Mouse (Mus musculus) lung, postnatal 0 days (tissue): ENCODE data around the gene 1700056E22Rik. TPM values are rescaled to one million over a fixed set of nuclear protein-coding genes. Genes with fewer than 3 reads are reported as not detected.

Experiments used
- ATAC-seq: fragments of 200-750 bp; cut with Nextera tagmentation; 2 replicates; pipeline ENCODE4 v1.8.0; 2017; ENCODE audit warnings: moderate library complexity
- DNase-seq: peaks from one replicate; pipeline ENCODE4 v3.0.0-alpha.2; 2016; ENCODE audit warnings: low spot score
- H3K27ac ChIP-seq: fragments of 300-500 bp; sonication (generic); 2 replicates; pipeline ENCODE4 v1.5.1; 2014; ENCODE audit warnings: antibody characterized with exemption, mild to moderate bottlenecking, low read length, mixed read lengths
- H3K27me3 ChIP-seq: fragments of 300-500 bp; sonication (generic); replicated peaks from 2 replicates; pipeline ENCODE4 v1.6.1; 2014; ENCODE audit warnings: low read length, mixed read lengths; ENCODE audit not compliant: insufficient read depth
- H3K36me3 ChIP-seq: fragments of 300-500 bp; sonication (generic); 2 replicates; pipeline ENCODE4 v1.6.1; 2014; ENCODE audit warnings: low read length, mixed read lengths; ENCODE audit not compliant: insufficient read depth
- H3K4me1 ChIP-seq: fragments of 300-500 bp; sonication (generic); 2 replicates; pipeline ENCODE4 v1.6.1; 2014; ENCODE audit warnings: antibody characterized with exemption, low read depth, low read length, mixed read lengths; ENCODE audit not compliant: insufficient read depth
- H3K4me2 ChIP-seq: fragments of 300-500 bp; sonication (generic); replicated peaks from 2 replicates; pipeline ENCODE4 v1.6.1; 2014; ENCODE audit warnings: low read depth, mild to moderate bottlenecking, low read length, moderate library complexity, mixed read lengths
- H3K4me3 ChIP-seq: fragments of 300-500 bp; sonication (generic); 2 replicates; pipeline ENCODE4 v1.5.1; 2014; ENCODE audit warnings: low read depth, low read length
- H3K9ac ChIP-seq: fragments of 300-500 bp; sonication (generic); replicated peaks from 2 replicates; pipeline ENCODE4 v1.6.1; 2014; ENCODE audit warnings: low read depth, mild to moderate bottlenecking
- H3K9me3 ChIP-seq: fragments of 300-500 bp; sonication (generic); 2 replicates; pipeline ENCODE4 v1.6.1; 2016; ENCODE audit warnings: low read length, mixed read lengths
- CTCF ChIP-seq: IDR thresholded peaks from 2 replicates; pipeline ENCODE4 v1.5.1; 2016; ENCODE audit warnings: antibody characterized with exemption, mild to moderate bottlenecking
- EP300 ChIP-seq: IDR thresholded peaks from 2 replicates; pipeline ENCODE4 v1.6.1; 2016; ENCODE audit warnings: antibody characterized with exemption, mild to moderate bottlenecking, control low read depth
- WGBS: fragments of 180-500 bp; shearing (Covaris S2); extraction: QIAGEN DNeasy Blood & Tissue Kit; methylation state at CpG from one replicate; pipeline ENCODE4 v1.1.7; 2014; 5-methylcytosine and 5-hydroxymethylcytosine counted together
- polyA plus RNA-seq: library from polyadenylated mRNA; unstranded; fragments of >200 nt; fragmentation: Nextera tagmentation; extraction: Ambion mirVana; gene quantifications from 2 replicates; pipeline ENCODE4 v1.2.1, GENCODE M21; 2015

The 1700056E22Rik gene
- polyA plus RNA-seq, 1 experiment from 2014 or later: 2.3 TPM

- Histone ChIP-seq H3K4me1 (no peaks in the 10 kb centered on the region), H3K27ac (no peak overlapping the region)
- WGBS: 93% methylated on average over 6 of the region's 6 CpGs
Observed at GRCm38 (mm10) chr1:184011311-184011710, 22.8 kb downstream of the 1700056E22Rik start.

GRCm38 (mm10) chr1:184006086-184006485 lies 28.0 kb downstream of the 1700056E22Rik start:
- no peak overlapping the region for H3K4me2 ChIP-seq
- H3K4me3 ChIP-seq: no peak overlapping the region
- DNase-seq (no peak), ATAC-seq (no peak)
- no peaks in the 10 kb centered on the region for H3K9me3 ChIP-seq
- H3K27ac ChIP-seq: no peak overlapping the region
- H3K27me3 ChIP-seq: no peaks in the 10 kb centered on the region
- no peak overlapping the region for H3K9ac ChIP-seq
- no peaks in the 10 kb centered on the region for H3K4me1 ChIP-seq
- H3K36me3 ChIP-seq: no peaks in the 10 kb centered on the region
- TF ChIP-seq CTCF: no peak
- TF ChIP-seq EP300: no peak

More at GRCm38 (mm10) chr1:184011311-184011710, 22.8 kb downstream of the 1700056E22Rik start:
- Histone ChIP-seq H3K36me3 (no peaks in the 10 kb centered on the region), H3K9ac (no peak overlapping the region), H3K9me3 (no peaks in the 10 kb centered on the region), H3K4me3 (no peak overlapping the region), H3K4me2 (no peak overlapping the region), H3K27me3 (no peaks in the 10 kb centered on the region)
- DNase-seq (no peak), ATAC-seq (no peak)
- no peak for TF ChIP-seq CTCF
- TF ChIP-seq EP300: no peak

- ATAC-seq: no peak
- TF ChIP-seq CTCF (no peak), EP300 (no peak)
- Histone ChIP-seq H3K9me3 (no peaks in the 10 kb centered on the region), H3K4me3 (no peak overlapping the region), H3K4me2 (no peak overlapping the region), H3K9ac (no peak overlapping the region), H3K4me1 (no peaks in the 10 kb centered on the region), H3K27ac (no peak overlapping the region), H3K36me3 (no peaks in the 10 kb centered on the region), H3K27me3 (no peaks in the 10 kb centered on the region)
- WGBS: 47% methylated on average over 6 of the region's 6 CpGs
- DNase-seq: no peak
Observed at GRCm38 (mm10) chr1:184005315-184006058, 28.6 kb downstream of the 1700056E22Rik start.

GRCm38 (mm10) chr1:184004311-184004710 lies 29.8 kb downstream of the 1700056E22Rik start:
- no peak for ATAC-seq
- no peak for TF ChIP-seq CTCF
- TF ChIP-seq EP300: no peak
- no peak for DNase-seq
- Histone ChIP-seq H3K4me3 (no peak overlapping the region), H3K9ac (no peak overlapping the region), H3K4me1 (no peaks in the 10 kb centered on the region), H3K36me3 (no peaks in the 10 kb centered on the region), H3K27me3 (no peaks in the 10 kb centered on the region), H3K27ac (no peak overlapping the region), H3K4me2 (no peak overlapping the region), H3K9me3 (no peaks in the 10 kb centered on the region)
- 52% methylated on average over 2 of the region's 2 CpGs for WGBS

GRCm38 (mm10) chr1:184002470-184002869 lies 31.6 kb downstream of the 1700056E22Rik start:
- DNase-seq (no peak), ATAC-seq (no peak)
- H3K36me3 ChIP-seq: no peaks in the 10 kb centered on the region
- no peak overlapping the region for H3K9ac ChIP-seq
- H3K4me1 ChIP-seq: no peaks in the 10 kb centered on the region
- H3K27me3 ChIP-seq: no peaks in the 10 kb centered on the region
- TF ChIP-seq CTCF: no peak
- H3K4me3 ChIP-seq: no peak overlapping the region
- H3K4me2 ChIP-seq: no peak overlapping the region
- WGBS: 78% methylated on average over 2 of the region's 2 CpGs
- H3K9me3 ChIP-seq: no peaks in the 10 kb centered on the region
- no peak overlapping the region for H3K27ac ChIP-seq

- Histone ChIP-seq H3K9ac (no peak overlapping the region), H3K4me1 (no peaks in the 10 kb centered on the region), H3K4me2 (no peak overlapping the region), H3K27me3 (no peaks in the 10 kb centered on the region), H3K4me3 (no peak overlapping the region), H3K27ac (no peak overlapping the region), H3K36me3 (no peaks in the 10 kb centered on the region), H3K9me3 (no peaks in the 10 kb centered on the region)
- WGBS: 61% methylated on average over 2 of the region's 2 CpGs
- TF ChIP-seq EP300 (no peak), CTCF (no peak)
- ATAC-seq (no peak), DNase-seq (no peak)
Observed at GRCm38 (mm10) chr1:183997207-183997606, 36.9 kb downstream of the 1700056E22Rik start.

GRCm38 (mm10) chr1:183991921-183992320 lies 42.2 kb downstream of the 1700056E22Rik start:
- no peaks in the 10 kb centered on the region for H3K36me3 ChIP-seq
- no peaks in the 10 kb centered on the region for H3K9me3 ChIP-seq
- no peak overlapping the region for H3K4me2 ChIP-seq
- no peaks in the 10 kb centered on the region for H3K4me1 ChIP-seq
- no peak for DNase-seq
- no peak overlapping the region for H3K27ac ChIP-seq
- H3K27me3 ChIP-seq: no peaks in the 10 kb centered on the region
- TF ChIP-seq EP300 (no peak), CTCF (no peak)
- H3K9ac ChIP-seq: no peak overlapping the region
- ATAC-seq: no peak
- WGBS: 79% methylated on average over 2 of the region's 2 CpGs
- H3K4me3 ChIP-seq: no peak overlapping the region
